Mouse (Mus musculus) kidney, embryonic 14.5 days (tissue): ENCODE results near the gene Tax1bp3. TPM values are rescaled to one million over a fixed set of nuclear protein-coding genes. Genes with fewer than 3 reads are reported as not detected.

Experiments used
- ATAC-seq: fragments of 200-750 bp; cut with Nextera tagmentation; 2 replicates; pipeline ENCODE4 v1.8.0; 2017; ENCODE audit warnings: moderate number of reproducible peaks, mild to moderate bottlenecking, moderate TSS enrichment, moderate library complexity; ENCODE audit not compliant: low FRiP score, low TSS enrichment
- H3K27ac ChIP-seq: fragments of 300-500 bp; sonication (generic); 2 replicates; pipeline ENCODE4 v1.5.1; 2014; ENCODE audit warnings: low read depth, mild to moderate bottlenecking, low read length, moderate library complexity, mixed read lengths
- H3K27me3 ChIP-seq: fragments of 300-500 bp; sonication (generic); 2 replicates; pipeline ENCODE4 v1.6.1; 2014; ENCODE audit warnings: mild to moderate bottlenecking, low read length; ENCODE audit not compliant: control insufficient read depth, insufficient read depth
- H3K36me3 ChIP-seq: fragments of 300-500 bp; sonication (generic); 2 replicates; pipeline ENCODE4 v1.6.1; 2014; ENCODE audit warnings: low read length, mixed read lengths; ENCODE audit not compliant: control insufficient read depth, insufficient read depth
- H3K4me1 ChIP-seq: fragments of 300-500 bp; sonication (generic); 2 replicates; pipeline ENCODE4 v1.6.1; 2014; ENCODE audit warnings: low read length, mixed read lengths; ENCODE audit not compliant: control insufficient read depth, insufficient read depth
- H3K4me2 ChIP-seq: fragments of 300-500 bp; sonication (generic); replicated peaks from 2 replicates; pipeline ENCODE4 v1.6.1; 2014; ENCODE audit warnings: low read depth, mild to moderate bottlenecking, low read length
- H3K4me3 ChIP-seq: fragments of 300-500 bp; sonication (generic); 2 replicates; pipeline ENCODE4 v1.5.1; 2014; ENCODE audit warnings: mild to moderate bottlenecking, low read length
- H3K9ac ChIP-seq: fragments of 300-500 bp; sonication (generic); 2 replicates; pipeline ENCODE4 v1.6.1; 2014; ENCODE audit warnings: low read depth, mild to moderate bottlenecking, low read length, moderate library complexity
- H3K9me3 ChIP-seq: fragments of 300-500 bp; sonication (generic); 2 replicates; pipeline ENCODE4 v1.6.1; 2016; ENCODE audit warnings: low read length; ENCODE audit not compliant: control insufficient read depth
- WGBS: fragments of 180-500 bp; shearing (Covaris S2); extraction: QIAGEN DNeasy Blood & Tissue Kit; methylation state at CpG from one replicate; pipeline ENCODE4 v1.1.7; 2014; 5-methylcytosine and 5-hydroxymethylcytosine counted together
- polyA plus RNA-seq: library from polyadenylated mRNA; unstranded; fragments of >200 nt; fragmentation: Nextera tagmentation; extraction: Ambion mirVana; gene quantifications from 2 replicates; pipeline ENCODE4 v1.2.1, GENCODE M21; 2014

Gene Tax1bp3
- polyA plus RNA-seq, 1 experiment from 2014 or later = 209 TPM

DNA sequence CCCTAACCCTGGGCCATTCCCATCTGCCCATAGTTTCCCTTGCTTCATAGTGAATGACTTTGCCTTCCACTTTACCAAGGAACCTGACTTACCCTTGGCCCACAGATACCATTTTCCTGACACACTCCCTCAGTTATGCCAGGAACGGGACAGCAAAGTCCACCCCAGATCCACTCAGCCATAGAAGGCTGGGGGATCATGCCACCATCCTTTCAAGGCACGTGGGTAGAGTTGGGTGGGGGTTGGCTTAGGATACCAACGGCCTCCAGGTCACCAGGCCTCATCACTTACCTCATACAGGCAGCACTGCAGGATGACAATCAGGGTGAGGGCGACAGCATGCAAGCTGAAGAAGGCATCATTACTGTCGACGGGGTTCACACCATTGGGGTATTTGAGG, 10.3 kb downstream of the Tax1bp3 start:
- Histone ChIP-seq H3K36me3 (peaks cover 32% of the 10 kb centered on the region; the same call in 1 of the 2 replicates), H3K4me1 (no peaks in the 10 kb centered on the region), H3K4me2 (no peak overlapping the region), H3K27ac (no peak overlapping the region), H3K27me3 (no peaks in the 10 kb centered on the region), H3K9ac (no peak overlapping the region), H3K4me3 (no peak overlapping the region), H3K9me3 (no peaks in the 10 kb centered on the region)
- 86% methylated on average over 6 of the region's 6 CpGs for WGBS
- ATAC-seq = no peak

DNA sequence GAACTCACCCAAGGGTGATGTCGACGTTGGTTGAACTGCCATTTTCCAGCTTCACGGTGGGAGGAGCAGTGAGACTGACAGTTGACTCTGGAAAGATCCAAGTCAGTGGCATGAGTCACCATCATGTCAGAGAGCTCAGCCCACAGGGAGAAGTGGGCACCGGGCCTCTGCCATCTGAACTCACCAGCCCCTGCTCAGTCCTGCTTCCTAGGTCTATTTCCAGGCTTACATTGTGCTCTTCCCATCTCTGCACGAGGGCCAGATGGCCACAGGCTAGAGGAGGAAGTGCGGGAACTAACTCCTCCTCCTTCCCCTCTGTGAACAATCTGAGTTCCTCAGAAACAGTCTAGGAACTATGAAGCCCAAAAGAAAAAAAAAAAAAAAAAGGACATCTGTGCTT, 16.2 kb downstream of the Tax1bp3 start:
- ATAC-seq = no peak
- Histone ChIP-seq H3K9ac (no peak overlapping the region), H3K36me3 (peaks cover 14% of the 10 kb centered on the region; the same call in 1 of the 2 replicates), H3K4me3 (no peak overlapping the region), H3K9me3 (no peaks in the 10 kb centered on the region), H3K27ac (no peak overlapping the region), H3K27me3 (no peaks in the 10 kb centered on the region), H3K4me1 (no peaks in the 10 kb centered on the region), H3K4me2 (no peak overlapping the region)
- WGBS = 77% methylated on average over 6 of the region's 6 CpGs

DNA sequence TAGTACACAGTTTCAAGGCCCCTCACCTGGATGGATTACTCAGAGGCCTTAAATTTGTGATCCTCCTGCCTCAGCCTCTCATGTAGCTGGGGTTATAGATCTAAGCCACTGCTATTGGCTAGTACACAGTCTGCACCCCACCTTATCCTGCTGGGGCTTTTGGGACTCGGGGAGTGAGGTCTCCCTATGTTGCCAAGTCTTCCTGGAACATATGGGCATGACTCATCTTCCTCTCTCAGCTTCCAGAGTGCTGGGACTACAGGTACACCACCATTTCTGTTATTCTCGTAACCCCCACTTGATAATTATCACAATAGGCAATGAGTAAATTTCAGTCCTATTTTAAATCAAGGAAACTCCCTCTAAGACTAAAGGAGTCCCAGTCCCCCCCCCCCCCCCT, 17.6 kb downstream of the Tax1bp3 start:
- Histone ChIP-seq H3K4me3 (no peak overlapping the region), H3K27me3 (no peaks in the 10 kb centered on the region), H3K27ac (no peak overlapping the region), H3K4me2 (no peak overlapping the region), H3K36me3 (peaks cover 10% of the 10 kb centered on the region; the same call in 1 of the 2 replicates), H3K9ac (no peak overlapping the region), H3K4me1 (no peaks in the 10 kb centered on the region), H3K9me3 (no peaks in the 10 kb centered on the region)
- 74% methylated on average over 2 of the region's 2 CpGs for WGBS
- no peak for ATAC-seq

DNA sequence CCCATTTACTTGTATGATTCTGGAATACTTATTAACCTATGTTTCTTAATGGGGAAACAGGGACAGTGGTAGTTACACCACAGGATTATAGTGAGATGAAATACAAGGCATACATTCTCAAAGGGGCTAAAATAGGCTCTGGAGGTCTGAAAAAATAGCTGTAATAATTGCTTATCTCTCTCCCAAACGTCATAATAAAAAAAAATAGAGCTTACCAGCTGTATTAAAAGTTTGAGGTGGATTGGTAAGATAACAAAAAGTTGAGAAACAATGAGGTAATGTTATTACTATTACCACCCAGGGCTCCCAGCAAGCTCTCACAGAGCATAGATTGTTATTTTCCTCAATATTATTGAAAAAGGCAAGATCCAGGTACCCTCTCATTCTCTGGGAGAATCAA, 21.3 kb downstream of the Tax1bp3 start:
- Histone ChIP-seq H3K4me1 (no peaks in the 10 kb centered on the region), H3K9me3 (no peaks in the 10 kb centered on the region), H3K36me3 (no peaks in the 10 kb centered on the region), H3K4me2 (peak overlapping the region; percentile 83), H3K27ac (no peak overlapping the region), H3K27me3 (no peaks in the 10 kb centered on the region), H3K9ac (peak overlapping the region; percentile 63; the same call in 1 of the 2 replicates), H3K4me3 (peak overlapping the region; percentile 57)
- ATAC-seq = no peak
- 5% methylated on average over 1 of the region's 1 CpGs for WGBS

DNA sequence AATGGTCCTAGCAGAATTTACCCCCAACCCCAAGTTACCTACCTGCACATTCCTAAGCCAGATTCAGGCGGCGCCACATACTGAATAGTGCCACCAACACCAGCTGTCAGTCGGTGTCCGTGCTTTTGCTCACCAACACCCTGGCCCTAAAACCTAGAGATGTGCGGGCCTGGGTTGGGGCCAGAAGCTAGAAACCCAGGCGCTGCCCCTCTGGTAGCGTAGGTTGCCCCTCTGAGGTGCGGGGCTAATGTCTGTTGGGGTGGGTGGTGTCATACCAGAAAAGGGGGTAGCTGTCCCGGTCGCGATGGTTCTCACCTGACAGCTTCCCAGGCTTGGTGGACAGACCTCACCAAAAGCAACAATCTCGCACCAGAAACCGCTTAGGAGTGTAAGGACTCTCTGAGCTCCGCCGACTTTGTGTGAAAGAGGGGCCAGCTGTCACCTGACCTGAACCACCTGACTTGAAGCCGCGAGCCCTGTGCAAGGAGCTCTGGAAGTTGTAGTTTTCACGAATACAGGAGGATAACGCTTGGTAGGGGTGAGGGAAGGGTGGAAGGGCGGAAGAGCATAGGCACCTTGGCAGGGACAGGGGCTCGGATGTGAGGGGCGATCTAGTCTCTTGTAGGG, 21.8 kb downstream of the Tax1bp3 start, which contains the start of gene Ctns:
Gene Ctns, minus strand, starts transcription at position 440 of the 627 bp plus-strand sequence.
- no peak within 1 kb of the TSS for H3K27ac ChIP-seq
- ATAC-seq = peak; percentile 96
- peak within 1 kb of the TSS; percentile 83 for H3K4me2 ChIP-seq
- H3K4me1 ChIP-seq = no peaks in the 10 kb centered on the region
- WGBS = 1% methylated on average over 22 of the region's 22 CpGs
- H3K36me3 ChIP-seq = no peaks in the 10 kb centered on the region
- H3K27me3 ChIP-seq = no peaks in the 10 kb centered on the region
- H3K4me3 ChIP-seq = peak within 1 kb of the TSS; percentile 57
- H3K9ac ChIP-seq = peak within 1 kb of the TSS; percentile 63
- H3K9me3 ChIP-seq = no peaks in the 10 kb centered on the region

DNA sequence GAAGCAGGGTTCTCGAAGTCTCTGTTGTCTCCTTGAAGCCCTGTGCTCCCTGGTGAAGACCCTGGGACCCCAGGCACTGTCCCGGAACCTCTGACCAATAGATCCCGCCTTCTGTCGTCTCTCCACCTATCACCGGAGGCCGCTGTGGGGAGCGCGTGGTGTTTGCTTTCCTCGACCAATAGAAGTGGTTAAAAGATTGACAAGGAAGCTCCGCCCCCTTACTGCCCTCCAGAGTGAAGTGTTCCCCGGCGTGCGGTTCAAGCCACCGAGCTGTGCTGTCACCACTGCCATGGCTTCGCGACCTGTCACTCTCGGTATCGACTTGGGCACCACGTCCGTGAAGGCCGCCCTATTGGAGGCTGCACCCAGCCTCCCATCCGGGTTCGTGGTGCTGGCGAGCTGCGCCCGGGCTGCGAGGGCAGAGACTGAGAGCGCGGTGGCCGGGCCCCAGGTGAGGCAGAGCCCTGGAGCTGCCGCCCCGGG, 22.4 kb downstream of the Tax1bp3 start, which contains the start of gene Shpk:
Gene Shpk, plus strand, starts transcription at position 231 of the 483 bp plus-strand sequence.
- peak within 1 kb of the TSS; percentile 83 for H3K4me2 ChIP-seq
- ATAC-seq = peak; percentile 97
- H3K4me3 ChIP-seq = peak within 1 kb of the TSS; percentile 57

DNA sequence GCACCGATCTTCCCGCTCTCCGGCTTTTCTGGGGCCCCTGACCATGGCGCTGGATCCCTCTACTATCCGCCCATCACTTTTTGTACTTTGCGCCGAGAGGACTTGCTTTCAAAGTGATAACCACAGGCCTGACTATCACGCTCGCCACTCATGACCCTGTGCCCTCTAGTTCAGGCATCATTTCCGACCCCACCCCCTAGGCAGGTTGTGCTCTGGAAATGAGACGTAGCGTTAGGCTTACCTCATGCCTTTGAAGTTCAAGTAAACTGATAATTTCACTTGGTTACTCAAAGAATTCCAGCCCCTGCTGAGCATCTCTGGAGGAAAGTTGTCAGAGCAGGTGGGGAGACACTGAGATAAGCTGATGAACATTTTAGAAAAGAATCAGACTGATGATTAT, 23.0 kb downstream of the Tax1bp3 start:
- WGBS = 3% methylated on average over 12 of the region's 12 CpGs
- no peak for ATAC-seq
- H3K4me3 ChIP-seq = peak overlapping the region; percentile 57
- H3K9ac ChIP-seq = peak overlapping the region; percentile 63; the same call in 1 of the 2 replicates
- no peaks in the 10 kb centered on the region for H3K27me3 ChIP-seq
- no peaks in the 10 kb centered on the region for H3K36me3 ChIP-seq
- no peaks in the 10 kb centered on the region for H3K4me1 ChIP-seq
- no peaks in the 10 kb centered on the region for H3K9me3 ChIP-seq
- H3K4me2 ChIP-seq = peak overlapping the region; percentile 83
- H3K27ac ChIP-seq = no peak overlapping the region

More for the DNA sequence above, 22.4 kb downstream of the Tax1bp3 start, which contains the start of gene Shpk:
- H3K9ac ChIP-seq = peak within 1 kb of the TSS; percentile 63
- no peak within 1 kb of the TSS for H3K27ac ChIP-seq
- no peaks in the 10 kb centered on the region for H3K9me3 ChIP-seq
- H3K36me3 ChIP-seq = no peaks in the 10 kb centered on the region
- H3K4me1 ChIP-seq = no peaks in the 10 kb centered on the region
- WGBS = under 1% methylated on average over 32 of the region's 32 CpGs
- H3K27me3 ChIP-seq = no peaks in the 10 kb centered on the region

DNA sequence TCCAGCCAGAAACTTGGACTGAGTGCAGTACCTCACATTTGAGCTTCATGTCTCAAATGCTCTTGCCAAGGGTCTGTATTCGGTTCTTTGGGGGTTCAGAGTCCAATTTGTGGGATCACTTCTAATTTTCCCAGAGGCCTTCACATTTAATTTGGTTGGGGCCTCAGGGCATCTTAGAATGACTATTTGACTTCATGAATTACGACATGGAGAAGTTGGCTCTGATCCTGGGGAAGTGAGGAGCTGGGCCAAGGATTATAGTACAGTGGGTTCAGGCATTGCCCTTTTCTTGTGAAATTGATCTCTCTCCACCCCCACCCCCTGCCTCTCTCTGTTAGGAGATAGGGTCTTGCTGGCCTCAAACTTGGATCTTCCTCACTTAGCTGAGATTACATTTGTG, 24.1 kb downstream of the Tax1bp3 start:
- no peak for ATAC-seq
- WGBS = 80% methylated on average over 2 of the region's 2 CpGs
- no peak overlapping the region for H3K9ac ChIP-seq
- H3K36me3 ChIP-seq = no peaks in the 10 kb centered on the region
- H3K27me3 ChIP-seq = no peaks in the 10 kb centered on the region
- H3K4me1 ChIP-seq = no peaks in the 10 kb centered on the region
- no peak overlapping the region for H3K27ac ChIP-seq
- no peaks in the 10 kb centered on the region for H3K9me3 ChIP-seq
- H3K4me3 ChIP-seq = no peak overlapping the region
- no peak overlapping the region for H3K4me2 ChIP-seq

DNA sequence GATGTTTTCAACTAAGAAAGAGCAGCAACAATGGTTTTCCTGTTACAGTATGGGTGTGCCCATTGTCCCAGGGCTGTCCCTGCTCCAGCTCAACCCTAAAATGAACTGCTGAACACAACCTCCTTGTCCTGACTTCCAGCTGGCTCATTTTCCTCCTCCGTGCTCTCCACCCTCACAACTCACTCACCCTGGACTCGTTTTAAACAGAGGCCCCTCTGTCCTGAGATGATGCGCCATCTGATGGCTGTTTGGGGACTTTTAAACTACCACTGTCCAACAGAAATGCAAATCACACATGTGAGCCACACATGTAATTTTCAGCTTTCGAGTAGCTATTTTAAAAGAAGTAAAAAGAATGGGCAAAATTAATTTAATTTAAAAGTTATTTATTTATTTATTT, 24.7 kb downstream of the Tax1bp3 start:
- Histone ChIP-seq H3K9ac (no peak overlapping the region), H3K4me2 (no peak overlapping the region), H3K27ac (no peak overlapping the region), H3K4me1 (no peaks in the 10 kb centered on the region), H3K9me3 (no peaks in the 10 kb centered on the region), H3K27me3 (no peaks in the 10 kb centered on the region), H3K4me3 (no peak overlapping the region), H3K36me3 (no peaks in the 10 kb centered on the region)
- no peak for ATAC-seq
- WGBS = 35% methylated on average over 4 of the region's 4 CpGs
